Mouse (Mus musculus) heart, adult 2 months (tissue): ENCODE measurements around the gene Usp25.

ENCODE experiments used
- CTCF ChIP-seq: fragments of 200-600 bp; IDR thresholded peaks from 2 replicates; pipeline ENCODE4 v1.8.1; 2022; ENCODE audit warnings: antibody characterized with exemption, mild to moderate bottlenecking, moderate library complexity
- EP300 ChIP-seq: fragments of 200-500 bp; IDR thresholded peaks from 2 replicates; pipeline ENCODE4 v1.6.1; 2011; ENCODE audit warnings: low read depth, low read length, control low read depth; ENCODE audit not compliant: insufficient read depth
- POLR2A ChIP-seq: fragments of 200-500 bp; IDR thresholded peaks from 2 replicates; pipeline ENCODE4 v1.6.1; 2011; ENCODE audit warnings: mild to moderate bottlenecking, low read depth, low read length, control low read depth; ENCODE audit not compliant: insufficient read depth

- no peak for TF ChIP-seq CTCF
- TF ChIP-seq EP300: no peak
- no peak for TF ChIP-seq POLR2A
These were observed 138.8 kb downstream of the Usp25 start for GRCm38 (mm10) chr16:77152288-77152687.
